Mouse (Mus musculus): ENCODE measurements at regions not wholly inside any gene's neighbourhood (a gene's known extent, or its start where the extent isn't known, plus 50 kb on each side); places are given as distances from the start of the nearest gene placed in this dataset.
A peak's percentile ranks its signal among the peaks of the same experiment; 100 is the strongest.

GRCm38 (mm10) chr2:166271373-166272189, 116.1 kb upstream of the Sulf2 start:
- 64% methylated on average over 11 of the region's 11 CpGs for WGBS
- H3K27me3 ChIP-seq (ENCODE audit: control insufficient read depth, insufficient read depth, low read length): no peaks in the 10 kb centered on the region
- H3K4me1 ChIP-seq (ENCODE audit: control insufficient read depth, insufficient read depth, low read length): peaks cover 12% of the 10 kb centered on the region
- H3K4me3 ChIP-seq (ENCODE audit: low read length): no peak overlapping the region
- no peak overlapping the region for H3K27ac ChIP-seq (ENCODE audit: low read depth, low read length)
- ATAC-seq (ENCODE audit: low FRiP score, low TSS enrichment): no peak
- H3K9ac ChIP-seq (ENCODE audit: low read depth, low read length): no peak overlapping the region
- H3K36me3 ChIP-seq (ENCODE audit: control insufficient read depth, insufficient read depth, low read length): no peaks in the 10 kb centered on the region
- no peaks in the 10 kb centered on the region for H3K9me3 ChIP-seq (ENCODE audit: control insufficient read depth, low read length)
- no peak overlapping the region for H3K4me2 ChIP-seq (replicated peaks; ENCODE audit: low read depth, low read length)

DNA sequence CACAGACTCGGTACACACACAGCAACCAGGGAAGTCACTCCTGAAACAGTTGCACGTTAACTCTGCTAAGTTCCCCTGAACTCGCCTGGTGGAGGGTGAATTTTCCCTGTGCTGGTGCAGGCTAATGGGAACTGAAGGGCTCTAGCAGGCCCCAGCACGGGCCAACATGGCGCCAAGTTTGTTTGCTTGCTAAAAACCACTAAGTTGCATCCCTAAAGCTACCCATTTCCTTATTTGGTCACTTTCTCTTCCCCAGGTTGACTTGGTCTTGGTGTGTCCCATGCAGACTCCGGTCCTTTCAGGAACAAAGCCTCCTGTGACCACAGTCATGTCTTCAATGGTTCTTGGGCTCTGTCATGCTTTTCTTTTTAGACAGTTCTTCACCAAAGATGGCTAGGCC, 114.5 kb upstream of the Sulf2 start:
- Histone ChIP-seq H3K9ac (ENCODE audit: low read depth, low read length) (no peak overlapping the region), H3K9me3 (ENCODE audit: control insufficient read depth, low read length) (no peaks in the 10 kb centered on the region), H3K27me3 (ENCODE audit: control insufficient read depth, insufficient read depth, low read length) (no peaks in the 10 kb centered on the region), H3K27ac (ENCODE audit: low read depth, low read length) (no peak overlapping the region), H3K4me2 (replicated peaks; ENCODE audit: low read depth, low read length) (no peak overlapping the region), H3K4me3 (ENCODE audit: low read length) (no peak overlapping the region), H3K36me3 (ENCODE audit: control insufficient read depth, insufficient read depth, low read length) (no peaks in the 10 kb centered on the region), H3K4me1 (ENCODE audit: control insufficient read depth, insufficient read depth, low read length) (peaks cover 12% of the 10 kb centered on the region)
- no peak for ATAC-seq (ENCODE audit: low FRiP score, low TSS enrichment)
- WGBS: 90% methylated on average over 6 of the region's 6 CpGs

GRCm38 (mm10) chr2:166266915-166267314, 111.5 kb upstream of the Sulf2 start:
- Histone ChIP-seq H3K4me1 (ENCODE audit: control insufficient read depth, insufficient read depth, low read length) (peaks cover 2% of the 10 kb centered on the region; the same call in 1 of the 2 replicates), H3K4me3 (ENCODE audit: low read length) (no peak overlapping the region), H3K4me2 (replicated peaks; ENCODE audit: low read depth, low read length) (no peak overlapping the region), H3K27me3 (ENCODE audit: control insufficient read depth, insufficient read depth, low read length) (no peaks in the 10 kb centered on the region), H3K9me3 (ENCODE audit: control insufficient read depth, low read length) (no peaks in the 10 kb centered on the region), H3K27ac (ENCODE audit: low read depth, low read length) (no peak overlapping the region), H3K9ac (ENCODE audit: low read depth, low read length) (no peak overlapping the region), H3K36me3 (ENCODE audit: control insufficient read depth, insufficient read depth, low read length) (no peaks in the 10 kb centered on the region)
- WGBS: 77% methylated on average over 4 of the region's 4 CpGs
- ATAC-seq (ENCODE audit: low FRiP score, low TSS enrichment): no peak

DNA sequence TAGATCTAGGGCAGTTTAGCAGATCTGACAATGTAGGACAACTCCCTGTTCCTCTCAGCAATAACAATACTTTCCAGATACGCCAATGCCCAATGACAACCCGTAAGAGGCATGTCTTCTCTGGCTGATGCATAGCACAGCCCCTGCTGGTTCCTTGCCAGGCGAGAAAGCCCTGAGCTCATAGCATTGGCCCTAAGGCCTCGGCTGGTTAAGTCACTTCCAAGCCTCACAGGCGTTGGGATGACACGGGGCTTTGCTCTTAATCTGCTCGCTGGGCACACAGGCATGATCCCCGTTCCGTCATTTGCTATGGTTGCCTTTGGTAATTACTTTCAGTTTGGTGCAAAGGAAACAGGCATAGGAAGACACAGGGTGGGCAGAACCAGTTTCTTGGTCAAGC, 111.0 kb upstream of the Sulf2 start:
- Histone ChIP-seq H3K9me3 (ENCODE audit: control insufficient read depth, low read length) (no peaks in the 10 kb centered on the region), H3K4me1 (ENCODE audit: control insufficient read depth, insufficient read depth, low read length) (peaks cover 6% of the 10 kb centered on the region), H3K36me3 (ENCODE audit: control insufficient read depth, insufficient read depth, low read length) (no peaks in the 10 kb centered on the region), H3K27ac (ENCODE audit: low read depth, low read length) (no peak overlapping the region), H3K9ac (ENCODE audit: low read depth, low read length) (no peak overlapping the region), H3K27me3 (ENCODE audit: control insufficient read depth, insufficient read depth, low read length) (no peaks in the 10 kb centered on the region), H3K4me2 (replicated peaks; ENCODE audit: low read depth, low read length) (no peak overlapping the region), H3K4me3 (ENCODE audit: low read length) (no peak overlapping the region)
- WGBS: 78% methylated on average over 9 of the region's 9 CpGs
- ATAC-seq (ENCODE audit: low FRiP score, low TSS enrichment): no peak

DNA sequence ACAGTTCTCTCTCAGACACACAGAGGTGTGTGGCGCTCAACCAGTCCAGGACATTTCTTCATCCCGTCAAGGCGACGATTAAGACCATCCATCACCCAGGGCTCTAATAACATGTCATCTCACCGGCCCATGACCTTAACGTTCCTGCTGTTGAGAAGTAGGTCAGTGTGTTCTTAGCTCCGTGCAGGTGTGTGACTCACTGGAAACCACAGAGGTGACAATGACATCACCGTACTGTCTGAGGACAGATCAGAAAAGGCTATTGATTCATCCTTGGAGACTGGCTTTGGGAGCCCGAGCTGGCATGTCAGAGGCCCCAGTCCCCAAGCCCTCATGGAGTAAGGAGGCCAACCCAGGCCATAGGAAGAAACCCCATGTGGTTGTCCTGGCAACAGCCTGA, 109.3 kb upstream of the Sulf2 start:
- H3K27me3 ChIP-seq (ENCODE audit: control insufficient read depth, insufficient read depth, low read length): no peaks in the 10 kb centered on the region
- H3K4me1 ChIP-seq (ENCODE audit: control insufficient read depth, insufficient read depth, low read length): peaks cover 17% of the 10 kb centered on the region
- H3K9ac ChIP-seq (ENCODE audit: low read depth, low read length): no peak overlapping the region
- no peak overlapping the region for H3K27ac ChIP-seq (ENCODE audit: low read depth, low read length)
- H3K4me2 ChIP-seq (replicated peaks; ENCODE audit: low read depth, low read length): no peak overlapping the region
- ATAC-seq (ENCODE audit: low FRiP score, low TSS enrichment): no peak
- no peaks in the 10 kb centered on the region for H3K9me3 ChIP-seq (ENCODE audit: control insufficient read depth, low read length)
- 77% methylated on average over 9 of the region's 9 CpGs for WGBS
- no peaks in the 10 kb centered on the region for H3K36me3 ChIP-seq (ENCODE audit: control insufficient read depth, insufficient read depth, low read length)
- no peak overlapping the region for H3K4me3 ChIP-seq (ENCODE audit: low read length)

- H3K27ac ChIP-seq (ENCODE audit: low read depth, low read length): peak overlapping the region; percentile 71; the same call in 1 of the 2 replicates
- H3K27me3 ChIP-seq (ENCODE audit: control insufficient read depth, insufficient read depth, low read length): no peaks in the 10 kb centered on the region
- H3K4me3 ChIP-seq (ENCODE audit: low read length): no peak overlapping the region
- peaks cover 35% of the 10 kb centered on the region for H3K4me1 ChIP-seq (ENCODE audit: control insufficient read depth, insufficient read depth, low read length)
- no peak overlapping the region for H3K4me2 ChIP-seq (replicated peaks; ENCODE audit: low read depth, low read length)
- no peaks in the 10 kb centered on the region for H3K9me3 ChIP-seq (ENCODE audit: control insufficient read depth, low read length)
- H3K36me3 ChIP-seq (ENCODE audit: control insufficient read depth, insufficient read depth, low read length): no peaks in the 10 kb centered on the region
- 8% methylated on average over 7 of the region's 7 CpGs for WGBS
- ATAC-seq (ENCODE audit: low FRiP score, low TSS enrichment): peak; percentile 68
- no peak overlapping the region for H3K9ac ChIP-seq (ENCODE audit: low read depth, low read length)
These were observed 106.3 kb upstream of the Sulf2 start for GRCm38 (mm10) chr2:166261799-166262198.

DNA sequence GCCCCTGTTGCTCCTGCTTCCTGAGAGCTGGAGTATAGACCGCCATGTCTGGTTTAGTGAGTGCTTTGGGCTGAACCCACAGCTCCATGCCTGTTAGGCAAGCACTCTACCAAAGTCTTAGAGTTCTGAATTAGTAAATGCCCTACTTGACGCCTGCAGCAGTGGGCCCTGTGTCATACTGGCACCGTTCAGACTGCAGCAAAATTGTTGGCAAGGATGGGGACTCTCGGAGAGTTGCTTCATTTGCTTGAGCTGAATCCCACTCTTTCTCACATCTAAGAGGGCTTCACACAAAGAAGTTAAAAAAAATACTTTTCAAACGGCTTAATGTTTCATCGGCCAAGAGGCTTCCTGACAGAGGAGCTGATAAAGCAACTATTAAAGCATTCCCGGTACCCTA, 105.6 kb upstream of the Sulf2 start:
- Histone ChIP-seq H3K4me1 (ENCODE audit: control insufficient read depth, insufficient read depth, low read length) (peaks cover 35% of the 10 kb centered on the region), H3K4me2 (replicated peaks; ENCODE audit: low read depth, low read length) (no peak overlapping the region), H3K27me3 (ENCODE audit: control insufficient read depth, insufficient read depth, low read length) (no peaks in the 10 kb centered on the region), H3K36me3 (ENCODE audit: control insufficient read depth, insufficient read depth, low read length) (no peaks in the 10 kb centered on the region), H3K27ac (ENCODE audit: low read depth, low read length) (peak overlapping the region; percentile 71; the same call in 1 of the 2 replicates), H3K4me3 (ENCODE audit: low read length) (no peak overlapping the region), H3K9me3 (ENCODE audit: control insufficient read depth, low read length) (no peaks in the 10 kb centered on the region), H3K9ac (ENCODE audit: low read depth, low read length) (no peak overlapping the region)
- no peak for ATAC-seq (ENCODE audit: low FRiP score, low TSS enrichment)
- 56% methylated on average over 7 of the region's 7 CpGs for WGBS

- no peaks in the 10 kb centered on the region for H3K36me3 ChIP-seq (ENCODE audit: control insufficient read depth, insufficient read depth, low read length)
- no peaks in the 10 kb centered on the region for H3K9me3 ChIP-seq (ENCODE audit: control insufficient read depth, low read length)
- no peak overlapping the region for H3K4me3 ChIP-seq (ENCODE audit: low read length)
- WGBS: 9% methylated on average over 7 of the region's 7 CpGs
- H3K27me3 ChIP-seq (ENCODE audit: control insufficient read depth, insufficient read depth, low read length): no peaks in the 10 kb centered on the region
- no peak overlapping the region for H3K9ac ChIP-seq (ENCODE audit: low read depth, low read length)
- no peak for ATAC-seq (ENCODE audit: low FRiP score, low TSS enrichment)
- peak overlapping the region; percentile 11; the same call in 1 of the 2 replicates for H3K4me2 ChIP-seq (replicated peaks; ENCODE audit: low read depth, low read length)
- peaks cover 35% of the 10 kb centered on the region for H3K4me1 ChIP-seq (ENCODE audit: control insufficient read depth, insufficient read depth, low read length)
- no peak overlapping the region for H3K27ac ChIP-seq (ENCODE audit: low read depth, low read length)
These were observed 103.3 kb upstream of the Sulf2 start for GRCm38 (mm10) chr2:166258771-166259180.

DNA sequence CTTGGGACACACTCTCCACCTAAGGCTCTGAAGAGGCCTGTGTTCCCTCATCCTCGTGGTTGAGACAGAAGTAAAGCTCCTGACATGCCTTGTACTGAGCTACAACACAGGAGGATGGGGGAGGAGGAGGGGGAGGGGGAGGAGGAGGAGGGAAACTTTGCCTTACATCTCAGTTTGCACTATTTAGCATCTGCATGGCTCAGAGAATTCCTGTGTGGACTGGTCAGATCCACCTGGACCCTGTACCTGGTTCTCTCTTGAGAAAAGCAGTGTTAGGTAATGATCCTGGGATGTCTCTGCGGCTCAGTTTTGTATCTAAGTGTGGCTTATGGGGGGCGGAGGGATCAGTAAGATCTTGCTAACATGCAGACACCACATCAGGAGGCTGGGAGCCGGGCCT, 102.2 kb upstream of the Sulf2 start:
- Histone ChIP-seq H3K4me3 (ENCODE audit: low read length) (no peak overlapping the region), H3K9ac (ENCODE audit: low read depth, low read length) (no peak overlapping the region), H3K27ac (ENCODE audit: low read depth, low read length) (no peak overlapping the region), H3K27me3 (ENCODE audit: control insufficient read depth, insufficient read depth, low read length) (no peaks in the 10 kb centered on the region), H3K9me3 (ENCODE audit: control insufficient read depth, low read length) (no peaks in the 10 kb centered on the region), H3K36me3 (ENCODE audit: control insufficient read depth, insufficient read depth, low read length) (no peaks in the 10 kb centered on the region), H3K4me1 (ENCODE audit: control insufficient read depth, insufficient read depth, low read length) (peaks cover 35% of the 10 kb centered on the region), H3K4me2 (replicated peaks; ENCODE audit: low read depth, low read length) (no peak overlapping the region)
- no peak for ATAC-seq (ENCODE audit: low FRiP score, low TSS enrichment)
- 61% methylated on average over 4 of the region's 4 CpGs for WGBS

Measured in kidney, embryonic 14.5 days (tissue).